Mouse (Mus musculus) lung, adult 2 months (tissue): ENCODE data around the gene Dchs1.

Experiments used
- CTCF ChIP-seq: fragments of 200-500 bp; IDR thresholded peaks from 2 replicates; pipeline ENCODE4 v1.5.1; 2011; ENCODE audit warnings: mild to moderate bottlenecking, low read length, control low read depth; ENCODE audit not compliant: insufficient read depth
- POLR2A ChIP-seq: fragments of 200-500 bp; IDR thresholded peaks from 2 replicates; pipeline ENCODE4 v1.6.1; 2011; ENCODE audit warnings: low read depth, mild to moderate bottlenecking, control low read depth, low read length, borderline replicate concordance; ENCODE audit errors: extremely low read depth

- TF ChIP-seq POLR2A = no peak
- no peak for TF ChIP-seq CTCF
Measured at GRCm38 (mm10) chr7:105813326-105813725, 25.9 kb upstream of the Dchs1 start.
